ENCODE assay signal across 10 mouse cellular contexts in the genomic region with DNA sequence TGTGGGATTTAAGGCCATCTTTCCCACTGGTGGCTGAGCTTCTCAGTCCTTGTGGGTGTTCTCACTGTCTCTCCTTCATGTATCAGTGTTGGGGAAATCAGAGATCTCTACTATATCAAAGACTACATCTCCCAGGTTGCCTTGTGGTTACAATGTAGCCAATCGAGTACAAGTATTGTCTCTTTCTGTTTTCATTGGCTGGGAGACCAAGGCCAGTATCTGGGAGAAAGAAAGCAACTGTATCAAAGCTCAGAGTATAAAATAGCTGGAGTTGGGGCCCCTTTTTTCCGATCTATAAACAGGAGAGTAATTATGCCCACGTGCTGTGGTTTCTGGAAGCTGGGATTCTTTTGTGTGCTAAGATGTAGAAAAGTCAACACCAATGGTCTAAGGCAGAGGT. TPM values are rescaled to one million over a fixed set of nuclear protein-coding genes. Genes with fewer than 3 reads are reported as not detected.
A peak's percentile ranks its signal among the peaks of the same experiment; 100 is the strongest.
DNase-seq lines count a peak whose midpoint lies in the region; ATAC-seq and TF ChIP-seq lines count a peak whose summit lies in the region.
"Had no signal": no experiment of that assay in that cellular context is flagged by ENCODE, and none has a peak within 500 bp of the region (broad histone marks: within the 10 kb centered on the region; RNA-seq: fewer than 3 reads in every experiment).

No protein-coding gene starts in this region.

- no peak for TF ChIP-seq CTCF in CH12.LX (conservative IDR thresholded peaks at IDR 0.05 in 1 of 2, IDR thresholded peaks at IDR 0.05 in 1 of 2; ENCODE audit: low read depth in 2 of 2, low read length in 2 of 2)

- no peak for TF ChIP-seq EP300 in CH12.LX (IDR thresholded peaks at IDR 0.05; ENCODE audit: low read length)

- no peak overlapping the region for H3K4me3 ChIP-seq in CH12.LX (replicated peaks in 1 of 3; ENCODE audit: low read depth in 2 of 3, low read length in 2 of 3, poor library complexity in 1 of 3)
- no peak overlapping the region for H3K4me3 ChIP-seq in forebrain, embryonic 12.5 days (replicated peaks)
- H3K4me3 ChIP-seq in limb, embryonic 11.5 days (ENCODE audit: low read depth, low read length): no peak overlapping the region
- H3K4me3 ChIP-seq: heart, embryonic 13.5 days had no signal

- DNase-seq in frontal cortex, postnatal 25 days (ENCODE audit: low spot score in 2 of 2): no peak
- peak; percentile 18 for DNase-seq in CH12.LX (ENCODE audit: extremely low read depth)
- no peak for DNase-seq in limb, embryonic 11.5 days (ENCODE audit: low spot score)
- DNase-seq in right cerebral cortex, adult 18-20 months: no peak
- DNase-seq in right cerebral cortex, postnatal 4 days: no peak
- DNase-seq in spleen, adult 12 weeks (ENCODE audit: low spot score): no peak
- DNase-seq: adrenal gland, adult 2 months had no signal

- no peak overlapping the region for H3K9ac ChIP-seq in CH12.LX (ENCODE audit: insufficient read depth, low read depth)
- no peak overlapping the region for H3K9ac ChIP-seq in forebrain, embryonic 12.5 days
- no peak overlapping the region for H3K9ac ChIP-seq in limb, embryonic 11.5 days (ENCODE audit: low read length)
- H3K9ac ChIP-seq: heart, embryonic 13.5 days had no signal

- dilution Hi-C loops in CH12.LX (cut with MboI; ENCODE audit: extremely low pct_ligation_motif_present, extremely low pct_unique_long_range_greater_than_20kb, low sequenced_read_pairs): no loop called here

- in situ Hi-C loops in CH12.LX (cut with MboI; ENCODE audit: low pct_ligation_motif_present, low pct_unique_long_range_greater_than_20kb, low sequenced_read_pairs): no loop called here

- no peak overlapping the region for H3K4me2 ChIP-seq in CH12.LX (ENCODE audit: insufficient read depth, low read depth, poor library complexity, severe bottlenecking)
- H3K4me2 ChIP-seq in forebrain, embryonic 12.5 days: no peak overlapping the region
- H3K4me2 ChIP-seq in limb, embryonic 11.5 days (ENCODE audit: low read depth, severe bottlenecking): no peak overlapping the region
- H3K4me2 ChIP-seq: heart, embryonic 13.5 days had no signal

- TF ChIP-seq RAD21 in CH12.LX (IDR thresholded peaks at IDR 0.05; ENCODE audit: low read depth, low read length): no peak

- peak; percentile 96 for ATAC-seq in frontal cortex, adult (ENCODE audit: low TSS enrichment)
- ATAC-seq in forebrain, embryonic 12.5 days (ENCODE audit: low FRiP score): no peak
- ATAC-seq in limb, embryonic 11.5 days (ENCODE audit: insufficient number of reproducible peaks, low FRiP score, low TSS enrichment, low read depth): peak; percentile 29; the same call in 1 of the 2 replicates

- H3K27me3 ChIP-seq in CH12.LX (replicated peaks): peaks cover 14% of the 10 kb centered on the region
- H3K27me3 ChIP-seq in forebrain, embryonic 12.5 days: peaks cover 51% of the 10 kb centered on the region
- H3K27me3 ChIP-seq in limb, embryonic 11.5 days (ENCODE audit: control insufficient read depth, insufficient read depth, low read length): no peaks in the 10 kb centered on the region

- H3K36me3 ChIP-seq in CH12.LX (replicated peaks in 1 of 2; ENCODE audit: control insufficient read depth in 1 of 2, insufficient read depth in 1 of 2, low read length in 1 of 2): no peaks in the 10 kb centered on the region
- no peaks in the 10 kb centered on the region for H3K36me3 ChIP-seq in forebrain, embryonic 12.5 days (replicated peaks)
- no peaks in the 10 kb centered on the region for H3K36me3 ChIP-seq in limb, embryonic 11.5 days (ENCODE audit: control insufficient read depth, insufficient read depth, low read length)
- H3K36me3 ChIP-seq: heart, embryonic 13.5 days had no signal

- H3K9me3 ChIP-seq in CH12.LX (replicated peaks; ENCODE audit: low read length): no peaks in the 10 kb centered on the region
- H3K9me3 ChIP-seq in forebrain, embryonic 12.5 days: no peaks in the 10 kb centered on the region
- H3K9me3 ChIP-seq in limb, embryonic 11.5 days (ENCODE audit: control insufficient read depth, low read length): no peaks in the 10 kb centered on the region
- H3K9me3 ChIP-seq: heart, embryonic 13.5 days had no signal

- TF ChIP-seq POLR2A in CH12.LX (IDR thresholded peaks at IDR 0.05; ENCODE audit: low read depth, low read length): no peak

- no peaks in the 10 kb centered on the region for H3K79me2 ChIP-seq in CH12.LX (replicated peaks; ENCODE audit: control insufficient read depth, extremely low read depth, insufficient read depth, poor library complexity, severe bottlenecking)

- H3K4me1 ChIP-seq in CH12.LX (ENCODE audit: control insufficient read depth in 1 of 2, insufficient read depth in 2 of 2): peaks cover 0 to 15% of the 10 kb centered on the region in 2 experiments; a peak in 2 of 4 replicates
- H3K4me1 ChIP-seq in forebrain, embryonic 12.5 days: peaks cover 41% of the 10 kb centered on the region
- peaks cover 57% of the 10 kb centered on the region for H3K4me1 ChIP-seq in limb, embryonic 11.5 days (ENCODE audit: control insufficient read depth, insufficient read depth, low read length)

- WGBS in forebrain, embryonic 12.5 days: 22% methylated on average over 3 of the region's 3 CpGs
- WGBS in limb, embryonic 11.5 days: 12% methylated on average over 3 of the region's 3 CpGs

- H3K27ac ChIP-seq in CH12.LX (ENCODE audit: insufficient read depth, low read depth): no peak overlapping the region
- 0 out of 2 replicates have a peak overlapping the region, but pooled peaks have one; percentile 5 for H3K27ac ChIP-seq in forebrain, embryonic 12.5 days
- peak overlapping the region; percentile 72; the same call in 1 of the 2 replicates for H3K27ac ChIP-seq in limb, embryonic 11.5 days (replicated peaks; ENCODE audit: low read depth, low read length)
- H3K27ac ChIP-seq: heart, embryonic 13.5 days had no signal

TF ChIP-seq in CH12.LX, 34 proteins besides CTCF, POLR2A, EP300 and RAD21:
- TF ChIP-seq IRF4 (IDR thresholded peaks at IDR 0.05; ENCODE audit: low read depth, low read length) (no peak), KAT2A (IDR thresholded peaks at IDR 0.05; ENCODE audit: insufficient replicate concordance, low read length) (no peak), JUN (IDR thresholded peaks at IDR 0.05; ENCODE audit: insufficient read depth, low read depth, low read length) (no peak), HCFC1 (IDR thresholded peaks at IDR 0.05; ENCODE audit: low read depth, low read length) (peak; percentile 84), MAZ (IDR thresholded peaks at IDR 0.05; ENCODE audit: low read depth, low read length) (no peak), JUND (conservative IDR thresholded peaks at IDR 0.05; ENCODE audit: low read depth, low read length) (no peak), UBTF (IDR thresholded peaks at IDR 0.05; ENCODE audit: low read depth, low read length) (no peak), RCOR1 (conservative IDR thresholded peaks at IDR 0.05; ENCODE audit: low read depth, low read length) (no peak), ELF1 (IDR thresholded peaks at IDR 0.05; ENCODE audit: low read depth, low read length) (no peak)

RNA-seq across cellular contexts. Expression of gene Sulf2, which starts 19.7 kb away (rescaled TPM):
- total RNA-seq in CH12.LX (2012; rRNA removed): not detected in 2 replicates
- not detected in 2 replicates for total RNA-seq in CH12.LX (2014; rRNA removed)
- polyA plus RNA-seq in CH12.LX (2012; ENCODE audit: insufficient read length, low read depth): not detected in 2 replicates
- polyA plus RNA-seq in forebrain, embryonic 12.5 days (2016; fragmentation: Nextera tagmentation; extraction: Ambion mirVana): 67.1 and 77.9 TPM in 2 replicates
- 193 and 210 TPM in 2 replicates for polyA plus RNA-seq in limb, embryonic 11.5 days (2014; fragmentation: Nextera tagmentation; extraction: Ambion mirVana)

Comparison
In these comparisons a context has a peak if more than half of its experiments do, and no peak if none do; other contexts are left out.
1. RNA of gene Sulf2, which starts 19.7 kb away (polyA plus RNA-seq): 193 to 210 TPM in limb, embryonic 11.5 days and 67.1 to 77.9 TPM in forebrain, embryonic 12.5 days; not detected in CH12.LX; every median in the first group is over 10 times any median in the second.